Mouse (Mus musculus) heart, embryonic 13.5 days (tissue): Measurements from ENCODE around the gene Lamtor3. TPM values are rescaled to one million over a fixed set of nuclear protein-coding genes. Genes with fewer than 3 reads are reported as not detected.
"Not testable (repeated sequence)": the region's sequence is repeated elsewhere in the genome, so short reads cannot be mapped to it uniquely, and the experiment has no call there.

Experiments
- ATAC-seq: fragments of 200-750 bp; cut with Nextera tagmentation; 2 replicates; pipeline ENCODE4 v1.8.0; 2017; ENCODE audit warnings: moderate TSS enrichment; ENCODE audit not compliant: insufficient number of reproducible peaks, low FRiP score, low TSS enrichment; ENCODE audit errors: extremely low read depth
- H3K27ac ChIP-seq: fragments of 300-500 bp; sonication (generic); replicated peaks from 2 replicates; pipeline ENCODE4 v1.5.1; 2015; ENCODE audit warnings: moderate library complexity, mild to moderate bottlenecking, inconsistent platforms
- H3K27me3 ChIP-seq: fragments of 300-500 bp; sonication (generic); replicated peaks from 2 replicates; pipeline ENCODE4 v1.6.1; 2015; ENCODE audit warnings: mild to moderate bottlenecking, inconsistent platforms
- H3K36me3 ChIP-seq: fragments of 300-500 bp; sonication (generic); 2 replicates; pipeline ENCODE4 v1.6.1; 2015; ENCODE audit warnings: mild to moderate bottlenecking, inconsistent platforms
- H3K4me1 ChIP-seq: fragments of 300-500 bp; sonication (generic); 2 replicates; pipeline ENCODE4 v1.6.1; 2015; ENCODE audit warnings: inconsistent platforms
- H3K4me2 ChIP-seq: fragments of 300-500 bp; sonication (generic); 2 replicates; pipeline ENCODE4 v1.6.1; 2015; ENCODE audit warnings: inconsistent platforms, mild to moderate bottlenecking, moderate library complexity
- H3K4me3 ChIP-seq: fragments of 300-500 bp; sonication (generic); 2 replicates; pipeline ENCODE4 v1.5.1; 2015; ENCODE audit warnings: moderate library complexity, mild to moderate bottlenecking, inconsistent platforms
- H3K9ac ChIP-seq: fragments of 300-500 bp; sonication (generic); 2 replicates; pipeline ENCODE4 v1.6.1; 2015; ENCODE audit warnings: inconsistent platforms, mild to moderate bottlenecking, moderate library complexity
- H3K9me3 ChIP-seq: fragments of 300-500 bp; sonication (generic); 2 replicates; pipeline ENCODE4 v1.6.1; 2016; ENCODE audit warnings: inconsistent platforms
- WGBS: fragments of 180-500 bp; shearing (Covaris S2); methylation state at CpG from one replicate; pipeline ENCODE4 v1.1.7; 2015; ENCODE audit warnings: mixed read lengths; 5-methylcytosine and 5-hydroxymethylcytosine counted together
- polyA plus RNA-seq: library from polyadenylated mRNA; unstranded; fragments of >200 nt; fragmentation: Nextera tagmentation; extraction: Ambion mirVana; gene quantifications from 2 replicates; pipeline ENCODE4 v1.2.1, GENCODE M21; 2015

Lamtor3 gene
- polyA plus RNA-seq, 1 experiment from 2014 or later = 85.4 TPM

- H3K4me2 ChIP-seq, H3K4me3 ChIP-seq, H3K9me3 ChIP-seq, H3K27me3 ChIP-seq, H3K9ac ChIP-seq, ATAC-seq: not testable (repeated sequence)
- H3K27ac ChIP-seq = peak overlapping the region; percentile 68
- peaks cover 23% of the 10 kb centered on the region for H3K36me3 ChIP-seq
- 87% methylated on average over 3 of the region's 3 CpGs for WGBS
- peaks cover 64% of the 10 kb centered on the region for H3K4me1 ChIP-seq
Observed at GRCm38 (mm10) chr3:137951302-137951701, 33.0 kb downstream of the Lamtor3 start.

GRCm38 (mm10) chr3:137951819-137952218, 33.5 kb downstream of the Lamtor3 start:
- Histone ChIP-seq H3K4me3 (no peak overlapping the region), H3K4me2 (no peak overlapping the region), H3K27ac (peak overlapping the region; percentile 68), H3K36me3 (peaks cover 20% of the 10 kb centered on the region), H3K4me1 (peaks cover 64% of the 10 kb centered on the region), H3K9ac (peak overlapping the region; percentile 48), H3K27me3 (no peaks in the 10 kb centered on the region), H3K9me3 (no peaks in the 10 kb centered on the region)
- WGBS = 22% methylated on average over 7 of the region's 7 CpGs
- no peak for ATAC-seq

- H3K9me3 ChIP-seq = no peaks in the 10 kb centered on the region
- WGBS = 47% methylated on average over 4 of the region's 4 CpGs
- H3K27ac ChIP-seq = peak overlapping the region; percentile 68
- peak overlapping the region; percentile 31 for H3K4me2 ChIP-seq
- peaks cover 65% of the 10 kb centered on the region for H3K4me1 ChIP-seq
- H3K27me3 ChIP-seq = no peaks in the 10 kb centered on the region
- H3K4me3 ChIP-seq = no peak overlapping the region
- peak overlapping the region; percentile 48 for H3K9ac ChIP-seq
- 0 out of 2 replicates have a peak, but pooled peaks have one; percentile 56 for ATAC-seq
- H3K36me3 ChIP-seq = peaks cover 17% of the 10 kb centered on the region
Observed at GRCm38 (mm10) chr3:137952225-137952913, 34.1 kb downstream of the Lamtor3 start.

- Histone ChIP-seq H3K9me3 (no peaks in the 10 kb centered on the region), H3K9ac (peak overlapping the region; percentile 8; the same call in 1 of the 2 replicates), H3K4me2 (peak overlapping the region; percentile 31), H3K4me3 (no peak overlapping the region), H3K4me1 (peaks cover 72% of the 10 kb centered on the region), H3K27ac (peak overlapping the region; percentile 68), H3K27me3 (no peaks in the 10 kb centered on the region), H3K36me3 (peaks cover 13% of the 10 kb centered on the region)
- 32% methylated on average over 14 of the region's 14 CpGs for WGBS
- peak; percentile 75; the same call in 1 of the 2 replicates for ATAC-seq
Observed at GRCm38 (mm10) chr3:137952914-137953880, 34.9 kb downstream of the Lamtor3 start.

- H3K27me3 ChIP-seq = no peaks in the 10 kb centered on the region
- H3K27ac ChIP-seq = no peak overlapping the region; the same call in 1 of the 2 replicates
- 62% methylated on average over 23 of the region's 23 CpGs for WGBS
- no peak for ATAC-seq
- H3K4me2 ChIP-seq = 0 out of 2 replicates have a peak overlapping the region, but pooled peaks have one; percentile 9
- H3K4me3 ChIP-seq = no peak overlapping the region
- H3K36me3 ChIP-seq = peaks cover 3% of the 10 kb centered on the region; the same call in 1 of the 2 replicates
- H3K9me3 ChIP-seq = no peaks in the 10 kb centered on the region
- no peak overlapping the region for H3K9ac ChIP-seq
- peaks cover 65% of the 10 kb centered on the region for H3K4me1 ChIP-seq
Observed at GRCm38 (mm10) chr3:137954256-137954916, 36.1 kb downstream of the Lamtor3 start.

GRCm38 (mm10) chr3:137955560-137956081, 37.3 kb downstream of the Lamtor3 start:
- H3K4me1 ChIP-seq = peaks cover 56% of the 10 kb centered on the region
- no peak overlapping the region; the same call in 1 of the 2 replicates for H3K27ac ChIP-seq
- H3K36me3 ChIP-seq = peaks cover 10% of the 10 kb centered on the region
- H3K9me3 ChIP-seq = no peaks in the 10 kb centered on the region
- H3K4me3 ChIP-seq = peak overlapping the region; percentile 34
- H3K27me3 ChIP-seq = no peaks in the 10 kb centered on the region
- 12% methylated on average over 16 of the region's 16 CpGs for WGBS
- no peak for ATAC-seq
- H3K9ac ChIP-seq = peak overlapping the region; percentile 61
- H3K4me2 ChIP-seq = peak overlapping the region; percentile 61

GRCm38 (mm10) chr3:137957864-137958263, 39.6 kb downstream of the Lamtor3 start:
- Histone ChIP-seq H3K9ac (no peak overlapping the region), H3K27ac (peak overlapping the region; percentile 20; the same call in 1 of the 2 replicates), H3K9me3 (no peaks in the 10 kb centered on the region), H3K4me1 (peaks cover 57% of the 10 kb centered on the region), H3K4me3 (no peak overlapping the region), H3K36me3 (peaks cover 10% of the 10 kb centered on the region), H3K4me2 (no peak overlapping the region), H3K27me3 (no peaks in the 10 kb centered on the region)
- WGBS = 37% methylated on average over 9 of the region's 9 CpGs
- ATAC-seq = no peak

GRCm38 (mm10) chr3:137958352-137958751, 40.0 kb downstream of the Lamtor3 start:
- Histone ChIP-seq H3K27me3 (no peaks in the 10 kb centered on the region), H3K4me1 (peaks cover 57% of the 10 kb centered on the region), H3K9ac (no peak overlapping the region), H3K36me3 (peaks cover 10% of the 10 kb centered on the region), H3K4me2 (no peak overlapping the region), H3K4me3 (no peak overlapping the region), H3K27ac (peak overlapping the region; percentile 20; the same call in 1 of the 2 replicates), H3K9me3 (no peaks in the 10 kb centered on the region)
- 91% methylated on average over 4 of the region's 4 CpGs for WGBS
- ATAC-seq = no peak

- Histone ChIP-seq H3K9ac (no peak overlapping the region), H3K27ac (no peak overlapping the region), H3K4me3 (no peak overlapping the region), H3K9me3 (no peaks in the 10 kb centered on the region), H3K4me2 (no peak overlapping the region), H3K27me3 (no peaks in the 10 kb centered on the region), H3K4me1 (peaks cover 51% of the 10 kb centered on the region), H3K36me3 (peaks cover 10% of the 10 kb centered on the region)
- no peak for ATAC-seq
- 70% methylated on average over 4 of the region's 4 CpGs for WGBS
Observed at GRCm38 (mm10) chr3:137959456-137959855, 41.1 kb downstream of the Lamtor3 start.

- Histone ChIP-seq H3K4me2 (no peak overlapping the region), H3K27me3 (no peaks in the 10 kb centered on the region), H3K36me3 (peaks cover 15% of the 10 kb centered on the region), H3K9me3 (no peaks in the 10 kb centered on the region), H3K4me3 (no peak overlapping the region), H3K9ac (no peak overlapping the region), H3K4me1 (peaks cover 36% of the 10 kb centered on the region), H3K27ac (peak overlapping the region; percentile 67)
- WGBS = 27% methylated on average over 8 of the region's 8 CpGs
- no peak for ATAC-seq
Observed at GRCm38 (mm10) chr3:137961736-137962385, 43.6 kb downstream of the Lamtor3 start.
